In genomic region chr14:51983855-51984246, GRCm38 (mm10) we compare ENCODE assay signal across 8 mouse cellular contexts. TPM values are rescaled to one million over a fixed set of nuclear protein-coding genes. Genes with fewer than 3 reads are reported as not detected.
DNase-seq lines count a peak whose midpoint lies in the region; ATAC-seq and TF ChIP-seq lines count a peak whose summit lies in the region.

No protein-coding gene starts in this region.

- intact Hi-C loops in heart, postnatal 25 days (cut with DNase I): loop anchor here (2.0 kb wide), 2 partner anchors 39 to 43 kb away; no protein-coding TSS in a partner anchor

- no peak for ATAC-seq in heart, postnatal 0 days (ENCODE audit: insufficient read depth, low read depth)
- no peak for ATAC-seq in hindbrain, embryonic 15.5 days (ENCODE audit: low FRiP score, low read depth)
- ATAC-seq in midbrain, embryonic 14.5 days (ENCODE audit: low FRiP score, low TSS enrichment): 0 out of 2 replicates have a peak, but pooled peaks have one; percentile 0

- no peak for DNase-seq in heart, postnatal 0 days (ENCODE audit: low spot score)
- DNase-seq in heart, postnatal 25 days (ENCODE audit: low spot score): no peak
- peak; percentile 4 for DNase-seq in adipocyte (ENCODE audit: low spot score)
- DNase-seq in midbrain, embryonic 14.5 days: no peak
- DNase-seq in embryo, embryonic 10.5 days (ENCODE audit: low spot score): no peak
- no peak for DNase-seq in ovary, postnatal 36 days (ENCODE audit: low spot score)
- no peak for DNase-seq in right cerebral cortex, postnatal 36 days (ENCODE audit: low spot score in 2 of 2)

- WGBS in heart, postnatal 0 days: 27% methylated on average over 10 of the region's 10 CpGs
- WGBS in hindbrain, embryonic 15.5 days: 6% methylated on average over 10 of the region's 10 CpGs
- 5% methylated on average over 10 of the region's 10 CpGs for WGBS in midbrain, embryonic 14.5 days

- H3K4me3 ChIP-seq in heart, postnatal 0 days (ENCODE audit: low read depth, low read length): peak overlapping the region; percentile 81
- H3K4me3 ChIP-seq in hindbrain, embryonic 15.5 days: peak overlapping the region; percentile 91
- H3K4me3 ChIP-seq in midbrain, embryonic 14.5 days (replicated peaks; ENCODE audit: low read depth, low read length): peak overlapping the region; percentile 80

- no peak for TF ChIP-seq EP300 in heart, postnatal 0 days (IDR thresholded peaks at IDR 0.05; ENCODE audit: low read depth)

- H3K27ac ChIP-seq in heart, postnatal 0 days (ENCODE audit: low read depth): no peak overlapping the region
- H3K27ac ChIP-seq in hindbrain, embryonic 15.5 days (replicated peaks): peak overlapping the region; percentile 92
- H3K27ac ChIP-seq in midbrain, embryonic 14.5 days (replicated peaks; ENCODE audit: low read depth, low read length): peak overlapping the region; percentile 91

- peak overlapping the region; percentile 83; the same call in 1 of the 2 replicates for H3K9ac ChIP-seq in heart, postnatal 0 days (replicated peaks; ENCODE audit: low read depth, low read length)
- peak overlapping the region; percentile 76 for H3K9ac ChIP-seq in hindbrain, embryonic 15.5 days
- H3K9ac ChIP-seq in midbrain, embryonic 14.5 days (replicated peaks; ENCODE audit: low read length): peak overlapping the region; percentile 78

- no peak for TF ChIP-seq CTCF in heart, postnatal 0 days (IDR thresholded peaks at IDR 0.05; ENCODE audit: low read depth)

- no peaks in the 10 kb centered on the region for H3K27me3 ChIP-seq in heart, postnatal 0 days (ENCODE audit: control insufficient read depth, insufficient read depth, low read length)
- H3K27me3 ChIP-seq in hindbrain, embryonic 15.5 days: no peaks in the 10 kb centered on the region
- H3K27me3 ChIP-seq in midbrain, embryonic 14.5 days (ENCODE audit: control insufficient read depth, insufficient read depth, low read length): no peaks in the 10 kb centered on the region

- no peaks in the 10 kb centered on the region for H3K9me3 ChIP-seq in heart, postnatal 0 days (replicated peaks; ENCODE audit: control insufficient read depth, low read length)
- no peaks in the 10 kb centered on the region for H3K9me3 ChIP-seq in hindbrain, embryonic 15.5 days
- no peaks in the 10 kb centered on the region for H3K9me3 ChIP-seq in midbrain, embryonic 14.5 days (ENCODE audit: control insufficient read depth, low read length)

- no peaks in the 10 kb centered on the region; the same call in 1 of the 2 replicates for H3K36me3 ChIP-seq in heart, postnatal 0 days (replicated peaks; ENCODE audit: control insufficient read depth, insufficient read depth, low read length)
- peaks cover 10% of the 10 kb centered on the region for H3K36me3 ChIP-seq in hindbrain, embryonic 15.5 days
- peaks cover 16% of the 10 kb centered on the region for H3K36me3 ChIP-seq in midbrain, embryonic 14.5 days (ENCODE audit: control insufficient read depth, insufficient read depth, low read length)

- H3K4me2 ChIP-seq in heart, postnatal 0 days (ENCODE audit: low read depth, low read length): peak overlapping the region; percentile 95
- peak overlapping the region; percentile 99 for H3K4me2 ChIP-seq in hindbrain, embryonic 15.5 days
- peak overlapping the region; percentile 83 for H3K4me2 ChIP-seq in midbrain, embryonic 14.5 days (ENCODE audit: low read length)

- H3K4me1 ChIP-seq in heart, postnatal 0 days (ENCODE audit: control insufficient read depth, insufficient read depth): no peaks in the 10 kb centered on the region; the same call in none of the 2 replicates
- peaks cover 37% of the 10 kb centered on the region for H3K4me1 ChIP-seq in hindbrain, embryonic 15.5 days (replicated peaks)
- H3K4me1 ChIP-seq in midbrain, embryonic 14.5 days (ENCODE audit: control insufficient read depth, insufficient read depth, low read length): peaks cover 21% of the 10 kb centered on the region

RNA-seq across cellular contexts. Expression of gene Arhgef40, which starts 0.7 kb away (rescaled TPM):
- 35.4 and 36.4 TPM in 2 replicates for total RNA-seq in heart, postnatal 0 days (2014; rRNA removed; ENCODE audit: low replicate concordance)
- 26.9 and 27.6 TPM in 2 replicates for polyA plus RNA-seq in heart, postnatal 0 days (2015; fragmentation: Nextera tagmentation; extraction: Ambion mirVana)
- total RNA-seq in heart, postnatal 25 days (2021): 10 to 100 TPM; 31.2 to 41.2 TPM
- polyA plus RNA-seq in hindbrain, embryonic 15.5 days (2015; fragmentation: Nextera tagmentation; extraction: Ambion mirVana): 85.2 and 87.6 TPM in 2 replicates
- 72.8 and 75.8 TPM in 2 replicates for polyA plus RNA-seq in midbrain, embryonic 14.5 days (2014; fragmentation: Nextera tagmentation; extraction: Ambion mirVana)

RNA-seq across cellular contexts. Expression of gene Tmem253, which starts 31.6 kb away (rescaled TPM):
- 0.57 TPM in 1 of 2 replicates, not detected in the other for total RNA-seq in heart, postnatal 0 days (2014; rRNA removed; ENCODE audit: low replicate concordance)
- polyA plus RNA-seq in heart, postnatal 0 days (2015; fragmentation: Nextera tagmentation; extraction: Ambion mirVana): 0.18 and 1.0 TPM in 2 replicates
- 1 to 10 TPM; 3.3 to 3.9 TPM for total RNA-seq in heart, postnatal 25 days (2021)
- polyA plus RNA-seq in hindbrain, embryonic 15.5 days (2015; fragmentation: Nextera tagmentation; extraction: Ambion mirVana): 0.17 and 1.1 TPM in 2 replicates
- polyA plus RNA-seq in midbrain, embryonic 14.5 days (2014; fragmentation: Nextera tagmentation; extraction: Ambion mirVana): 0.37 and 0.39 TPM in 2 replicates

RNA-seq across cellular contexts. Expression of gene Zfp219, which starts 36.7 kb away (rescaled TPM):
- total RNA-seq in heart, postnatal 0 days (2014; rRNA removed; ENCODE audit: low replicate concordance): 41.2 and 51.6 TPM in 2 replicates
- polyA plus RNA-seq in heart, postnatal 0 days (2015; fragmentation: Nextera tagmentation; extraction: Ambion mirVana): 12.7 and 13.9 TPM in 2 replicates
- 10 to 100 TPM; 24.8 to 29.0 TPM for total RNA-seq in heart, postnatal 25 days (2021)
- polyA plus RNA-seq in hindbrain, embryonic 15.5 days (2015; fragmentation: Nextera tagmentation; extraction: Ambion mirVana): 38.2 and 40.5 TPM in 2 replicates
- polyA plus RNA-seq in midbrain, embryonic 14.5 days (2014; fragmentation: Nextera tagmentation; extraction: Ambion mirVana): 41.6 and 46.9 TPM in 2 replicates

RNA-seq across cellular contexts. Expression of gene Olfr221, which starts 58.4 kb away (rescaled TPM):
- not detected in 2 replicates for total RNA-seq in heart, postnatal 0 days (2014; rRNA removed; ENCODE audit: low replicate concordance)
- not detected in 2 replicates for polyA plus RNA-seq in heart, postnatal 0 days (2015; fragmentation: Nextera tagmentation; extraction: Ambion mirVana)
- not detected for total RNA-seq in heart, postnatal 25 days (2021)
- 0.05 TPM in 1 of 2 replicates, not detected in the other for polyA plus RNA-seq in hindbrain, embryonic 15.5 days (2015; fragmentation: Nextera tagmentation; extraction: Ambion mirVana)
- not detected in 2 replicates for polyA plus RNA-seq in midbrain, embryonic 14.5 days (2014; fragmentation: Nextera tagmentation; extraction: Ambion mirVana)
